Mouse (Mus musculus) intestine, embryonic 16.5 days (tissue): Measurements from ENCODE around the gene Tmem125. TPM values are rescaled to one million over a fixed set of nuclear protein-coding genes. Genes with fewer than 3 reads are reported as not detected.

ENCODE experiments used
- ATAC-seq: fragments of 200-750 bp; cut with Nextera tagmentation; 2 replicates; pipeline ENCODE4 v1.8.0; 2017; ENCODE audit warnings: moderate TSS enrichment, moderate library complexity
- H3K27ac ChIP-seq: fragments of 300-500 bp; sonication (generic); 2 replicates; pipeline ENCODE4 v1.5.1; 2014; ENCODE audit warnings: mild to moderate bottlenecking, low read length
- H3K27me3 ChIP-seq: fragments of 300-500 bp; sonication (generic); replicated peaks from 2 replicates; pipeline ENCODE4 v1.6.1; 2014; ENCODE audit warnings: low read length, control low read depth, mixed read lengths; ENCODE audit not compliant: control insufficient read depth, insufficient read depth
- H3K36me3 ChIP-seq: fragments of 300-500 bp; sonication (generic); 2 replicates; pipeline ENCODE4 v1.6.1; 2014; ENCODE audit warnings: low read length, control low read depth; ENCODE audit not compliant: control insufficient read depth, insufficient read depth
- H3K4me1 ChIP-seq: fragments of 300-500 bp; sonication (generic); 2 replicates; pipeline ENCODE4 v1.6.1; 2014; ENCODE audit warnings: low read length, control low read depth, mixed read lengths; ENCODE audit not compliant: control insufficient read depth, insufficient read depth
- H3K4me2 ChIP-seq: fragments of 300-500 bp; sonication (generic); 2 replicates; pipeline ENCODE4 v1.6.1; 2014; ENCODE audit warnings: low read depth, low read length, control low read depth
- H3K4me3 ChIP-seq: fragments of 300-500 bp; sonication (generic); 2 replicates; pipeline ENCODE4 v1.5.1; 2014; ENCODE audit warnings: mild to moderate bottlenecking, low read length
- H3K9ac ChIP-seq: fragments of 300-500 bp; sonication (generic); 2 replicates; pipeline ENCODE4 v1.6.1; 2014; ENCODE audit warnings: low read depth, low read length
- H3K9me3 ChIP-seq: fragments of 300-500 bp; sonication (generic); 2 replicates; pipeline ENCODE4 v1.6.1; 2016; ENCODE audit warnings: low read length, control low read depth; ENCODE audit not compliant: control insufficient read depth
- WGBS: fragments of 180-500 bp; shearing (Covaris S2); extraction: QIAGEN DNeasy Blood & Tissue Kit; methylation state at CpG from one replicate; pipeline ENCODE4 v1.1.7; 2014; 5-methylcytosine and 5-hydroxymethylcytosine counted together
- polyA plus RNA-seq: library from polyadenylated mRNA; unstranded; fragments of >200 nt; fragmentation: Nextera tagmentation; extraction: Ambion mirVana; gene quantifications from 2 replicates; pipeline ENCODE4 v1.2.1, GENCODE M21; 2015

Gene Tmem125
- polyA plus RNA-seq, 1 experiment from 2014 or later = 20.0 TPM

DNA sequence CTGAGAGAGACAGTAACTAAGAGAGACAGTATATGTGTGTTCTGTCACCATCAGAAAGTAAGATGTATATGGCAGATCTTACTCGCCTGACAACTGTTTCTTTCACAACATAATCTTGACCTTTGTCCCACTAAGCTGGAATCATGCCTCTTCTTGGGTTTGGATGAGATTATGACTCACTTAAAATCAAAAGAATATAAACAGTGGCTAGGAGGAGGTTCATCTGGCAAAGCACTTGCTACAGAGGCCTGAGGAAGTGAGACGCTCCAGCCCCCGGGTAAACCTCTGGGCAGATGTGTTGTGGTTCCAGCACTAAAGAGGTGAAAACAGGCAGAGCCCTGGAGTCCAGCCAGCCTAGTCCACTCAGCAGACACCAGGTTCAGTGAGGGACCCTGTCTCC, 38.3 kb downstream of the Tmem125 start:
- peaks cover 3% of the 10 kb centered on the region; the same call in 1 of the 2 replicates for H3K4me1 ChIP-seq
- no peak overlapping the region for H3K9ac ChIP-seq
- H3K27ac ChIP-seq = no peak overlapping the region
- H3K9me3 ChIP-seq = no peaks in the 10 kb centered on the region
- H3K36me3 ChIP-seq = no peaks in the 10 kb centered on the region
- H3K27me3 ChIP-seq = no peaks in the 10 kb centered on the region
- no peak overlapping the region for H3K4me2 ChIP-seq
- ATAC-seq = peak; percentile 28; the same call in 1 of the 2 replicates
- H3K4me3 ChIP-seq = no peak overlapping the region
- 31% methylated on average over 3 of the region's 3 CpGs for WGBS

DNA sequence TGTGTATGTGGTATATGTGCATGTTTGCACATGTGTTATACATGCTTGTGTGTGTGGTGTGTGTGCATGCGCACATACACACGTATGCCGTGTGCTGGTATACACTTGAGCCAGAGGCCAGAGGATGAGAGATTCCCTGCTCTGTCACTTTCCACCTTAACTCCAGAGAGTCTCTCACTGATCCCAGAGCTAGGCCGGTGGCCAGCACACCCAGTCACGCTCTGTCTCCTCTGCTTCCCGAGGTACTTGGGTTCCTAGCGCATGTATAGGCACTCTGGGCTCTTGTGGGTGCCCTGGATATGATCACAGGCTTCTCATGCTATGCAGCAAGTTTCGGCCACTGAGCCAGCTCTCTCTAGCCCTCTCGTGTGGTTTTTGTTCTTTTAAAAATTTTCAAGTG, 43.1 kb downstream of the Tmem125 start:
- 65% methylated on average over 9 of the region's 9 CpGs for WGBS
- no peak overlapping the region for H3K9ac ChIP-seq
- no peaks in the 10 kb centered on the region for H3K36me3 ChIP-seq
- H3K9me3 ChIP-seq = no peaks in the 10 kb centered on the region
- no peak overlapping the region for H3K27ac ChIP-seq
- H3K4me2 ChIP-seq = no peak overlapping the region
- peaks cover 2% of the 10 kb centered on the region; the same call in 1 of the 2 replicates for H3K4me1 ChIP-seq
- no peak for ATAC-seq
- no peak overlapping the region for H3K4me3 ChIP-seq
- H3K27me3 ChIP-seq = no peaks in the 10 kb centered on the region

DNA sequence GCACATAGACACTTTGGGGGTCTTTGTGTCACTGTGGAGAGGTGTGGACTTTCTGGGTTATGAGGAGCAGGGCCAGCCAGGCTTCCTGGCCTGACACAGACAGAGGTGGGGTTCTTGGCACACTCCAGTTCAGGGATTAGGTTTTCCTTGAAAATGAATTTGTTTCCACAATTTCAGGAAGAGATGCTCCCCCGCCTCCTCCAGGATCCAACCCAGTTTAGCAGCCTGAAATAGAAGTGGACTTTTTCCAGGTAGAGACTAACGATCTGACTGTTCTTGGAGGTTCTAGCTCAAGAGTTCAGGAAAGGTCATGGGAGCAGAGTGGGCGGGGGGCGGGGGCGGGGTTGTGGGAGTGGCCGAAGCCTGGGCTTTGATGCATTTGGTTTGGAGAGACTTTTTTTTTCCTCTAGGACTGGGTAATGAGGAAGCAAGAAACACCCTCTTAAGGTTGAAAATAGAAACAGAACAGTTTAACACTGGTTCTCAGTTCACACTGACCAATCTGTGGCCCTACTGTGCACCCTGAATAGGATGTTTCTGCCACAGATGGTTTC, 43.6 kb downstream of the Tmem125 start:
- Histone ChIP-seq H3K27ac (no peak overlapping the region), H3K36me3 (no peaks in the 10 kb centered on the region), H3K4me3 (no peak overlapping the region), H3K9me3 (no peaks in the 10 kb centered on the region), H3K9ac (no peak overlapping the region), H3K4me2 (no peak overlapping the region), H3K27me3 (no peaks in the 10 kb centered on the region), H3K4me1 (no peaks in the 10 kb centered on the region)
- no peak for ATAC-seq
- 57% methylated on average over 6 of the region's 6 CpGs for WGBS

Other genes with a start within 250 kb of the Tmem125 start
- 4.5 and 4.7 TPM in 2 replicates for gene Szt2, start 134.8 kb downstream of the Tmem125 start, polyA plus RNA-seq
- 96.6 and 107 TPM in 2 replicates for gene Med8, start 134.7 kb downstream of the Tmem125 start, polyA plus RNA-seq
- gene Elovl1, start 116.0 kb downstream of the Tmem125 start, polyA plus RNA-seq = 253 and 273 TPM in 2 replicates
- gene Cdc20, start 106.7 kb downstream of the Tmem125 start, polyA plus RNA-seq = 201 and 226 TPM in 2 replicates
- gene Mpl, start 86.5 kb downstream of the Tmem125 start, polyA plus RNA-seq = 0.11 and 0.32 TPM in 2 replicates
- 21.3 and 21.8 TPM in 2 replicates for gene Tie1, start 54.0 kb downstream of the Tmem125 start, polyA plus RNA-seq
- gene 2610528J11Rik, start 17.0 kb downstream of the Tmem125 start, polyA plus RNA-seq = 104 and 121 TPM in 2 replicates
- 0.97 and 1.0 TPM in 2 replicates for gene Cfap57, start 76.7 kb upstream of the Tmem125 start, polyA plus RNA-seq
- 105 and 118 TPM in 2 replicates for gene Ebna1bp2, start 76.8 kb upstream of the Tmem125 start, polyA plus RNA-seq
- gene Olfr62, start 114.9 kb upstream of the Tmem125 start, polyA plus RNA-seq = not detected in 2 replicates
- not detected in 2 replicates for gene Olfr1342, start 148.7 kb upstream of the Tmem125 start, polyA plus RNA-seq
- gene Olfr1341, start 159.5 kb upstream of the Tmem125 start, polyA plus RNA-seq = not detected in 2 replicates
- not detected in 2 replicates for gene Olfr1340, start 176.1 kb upstream of the Tmem125 start, polyA plus RNA-seq
- gene Olfr1339, start 188.1 kb upstream of the Tmem125 start, polyA plus RNA-seq = not detected in 2 replicates
- gene Olfr1338, start 214.7 kb upstream of the Tmem125 start, polyA plus RNA-seq = not detected in 2 replicates
- gene Olfr1337, start 238.5 kb upstream of the Tmem125 start, polyA plus RNA-seq = not detected in 2 replicates